In the genomic region with DNA sequence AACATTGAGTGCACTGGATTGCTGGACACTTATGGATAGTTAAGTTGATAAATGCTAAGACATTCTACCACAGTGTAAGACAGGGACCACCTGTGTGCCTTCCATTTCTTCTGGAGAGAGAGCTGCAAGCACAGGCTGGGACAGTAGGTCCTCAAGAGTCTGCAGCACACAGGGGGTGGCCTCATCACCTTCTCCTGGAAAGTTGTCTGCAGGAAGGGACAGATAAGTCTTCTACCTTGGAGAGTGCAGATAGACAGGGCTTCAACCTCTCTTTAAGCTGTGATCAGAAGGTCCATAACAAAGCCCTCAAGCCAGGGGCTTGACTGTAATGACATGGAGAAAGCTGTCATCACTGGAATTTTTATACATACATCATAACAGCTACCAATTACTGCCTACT, we compare ENCODE assay signal across 19 mouse cellular contexts.
A peak's percentile ranks its signal among the peaks of the same experiment; 100 is the strongest.
DNase-seq lines count a peak whose midpoint lies in the region; ATAC-seq and TF ChIP-seq lines count a peak whose summit lies in the region.
"Had no signal": no experiment of that assay in that cellular context is flagged by ENCODE, and none has a peak within 500 bp of the region (broad histone marks: within the 10 kb centered on the region; RNA-seq: fewer than 3 reads in every experiment).

No protein-coding gene starts in this region.

- TF ChIP-seq CTCF in liver, postnatal 0 days (IDR thresholded peaks at IDR 0.05; ENCODE audit: low read depth): no peak

- no peak overlapping the region for H3K9ac ChIP-seq in lung, embryonic 15.5 days
- no peak overlapping the region for H3K9ac ChIP-seq in liver, postnatal 0 days (replicated peaks)
- H3K9ac ChIP-seq: forebrain, postnatal 0 days; hindbrain, embryonic 15.5 days; limb, embryonic 15.5 days; midbrain, embryonic 13.5 days had no signal

- H3K9me3 ChIP-seq in lung, embryonic 15.5 days: no peaks in the 10 kb centered on the region
- H3K9me3 ChIP-seq in liver, postnatal 0 days (ENCODE audit: low read length): no peaks in the 10 kb centered on the region
- H3K9me3 ChIP-seq: embryonic facial prominence, embryonic 10.5 days; heart, embryonic 13.5 days; hindbrain, embryonic 15.5 days; limb, embryonic 15.5 days; megakaryocyte, embryonic 14.5 days; midbrain, embryonic 13.5 days had no signal

- peak overlapping the region; percentile 53; the same call in 1 of the 2 replicates for H3K27ac ChIP-seq in lung, embryonic 15.5 days
- H3K27ac ChIP-seq in liver, postnatal 0 days (ENCODE audit: low read depth): peak overlapping the region; percentile 22; the same call in 1 of the 2 replicates
- H3K27ac ChIP-seq: embryonic facial prominence, embryonic 10.5 days; hindbrain, embryonic 15.5 days; left cerebral cortex, adult 2 months; midbrain, embryonic 13.5 days had no signal

- no peaks in the 10 kb centered on the region for H3K27me3 ChIP-seq in lung, embryonic 15.5 days
- no peaks in the 10 kb centered on the region for H3K27me3 ChIP-seq in liver, postnatal 0 days (ENCODE audit: insufficient read depth, low read length)
- H3K27me3 ChIP-seq: heart, embryonic 13.5 days; hindbrain, embryonic 15.5 days; limb, embryonic 15.5 days; megakaryocyte, embryonic 14.5 days had no signal

- H3K4me3 ChIP-seq in lung, embryonic 15.5 days: no peak overlapping the region
- H3K4me3 ChIP-seq in liver, postnatal 0 days (ENCODE audit: low read depth, low read length): no peak overlapping the region
- H3K4me3 ChIP-seq: embryonic facial prominence, embryonic 10.5 days; heart, embryonic 13.5 days; hindbrain, embryonic 15.5 days; left cerebral cortex, adult 2 months; limb, embryonic 15.5 days; megakaryocyte, embryonic 14.5 days; midbrain, embryonic 13.5 days had no signal

- TF ChIP-seq EP300 in liver, postnatal 0 days (IDR thresholded peaks at IDR 0.05; ENCODE audit: low read depth): no peak

- no peak overlapping the region for H3K4me2 ChIP-seq in lung, embryonic 15.5 days
- H3K4me2 ChIP-seq in liver, postnatal 0 days (ENCODE audit: low read depth, low read length): no peak overlapping the region
- H3K4me2 ChIP-seq: hindbrain, embryonic 15.5 days; limb, embryonic 15.5 days; midbrain, embryonic 13.5 days had no signal

- ATAC-seq in lung, embryonic 15.5 days (ENCODE audit: borderline replicate concordance, extremely low read depth, low FRiP score, low TSS enrichment): no peak
- no peak for ATAC-seq in liver, postnatal 0 days
- ATAC-seq in granulocyte monocyte progenitor cell, adult 5-6 weeks (replicated peaks; ENCODE audit: poor library complexity, severe bottlenecking): no peak
- ATAC-seq: forebrain, postnatal 0 days; midbrain, embryonic 13.5 days had no signal

- H3K36me3 ChIP-seq in lung, embryonic 15.5 days: no peaks in the 10 kb centered on the region
- no peaks in the 10 kb centered on the region for H3K36me3 ChIP-seq in liver, postnatal 0 days (replicated peaks; ENCODE audit: insufficient read depth, low read length)
- H3K36me3 ChIP-seq: embryonic facial prominence, embryonic 10.5 days; heart, embryonic 13.5 days; hindbrain, embryonic 15.5 days; limb, embryonic 15.5 days; midbrain, embryonic 13.5 days had no signal

- intact Hi-C loops in heart, postnatal 10 days (cut with DNase I): no loop called here
- intact Hi-C loops in left cerebral cortex, postnatal 4 days (cut with DNase I): no loop called here

- DNase-seq in heart, adult 11 months: peak; percentile 79
- DNase-seq in heart, postnatal 10 days: no peak
- DNase-seq in lung, postnatal 14 days: no peak
- DNase-seq in liver, postnatal 0 days: no peak
- DNase-seq in left cerebral cortex, postnatal 4 days: no peak
- no peak for DNase-seq in lung, postnatal 25 days (ENCODE audit: low spot score)
- DNase-seq: cerebellum, adult 11-12 months; cerebellum, postnatal 10 days; forebrain, postnatal 0 days; thymus, postnatal 14 days had no signal

- H3K4me1 ChIP-seq in lung, embryonic 15.5 days: peaks cover 18% of the 10 kb centered on the region
- H3K4me1 ChIP-seq in liver, postnatal 0 days (ENCODE audit: insufficient read depth): peaks cover 32% of the 10 kb centered on the region
- H3K4me1 ChIP-seq: hindbrain, embryonic 15.5 days; midbrain, embryonic 13.5 days had no signal
